Mouse (Mus musculus) ES-Bruce4 (cell line): ENCODE measurements around the gene Rufy2. TPM values are rescaled to one million over a fixed set of nuclear protein-coding genes. Genes with fewer than 3 reads are reported as not detected.
A peak's percentile ranks its signal among the peaks of the same experiment; 100 is the strongest.

ENCODE experiments used
- H3K27ac ChIP-seq: 2 replicates; pipeline ENCODE4 v1.5.1; 2012; ENCODE audit warnings: low read length, inconsistent platforms; ENCODE audit not compliant: insufficient read depth
- H3K27me3 ChIP-seq: 2 replicates; pipeline ENCODE4 v1.6.1; 2012; ENCODE audit warnings: mild to moderate bottlenecking, low read length, inconsistent platforms; ENCODE audit not compliant: control insufficient read depth, poor library complexity, insufficient read depth, severe bottlenecking
- H3K36me3 ChIP-seq: 2 replicates; pipeline ENCODE4 v1.6.1; 2012; ENCODE audit warnings: inconsistent platforms, mild to moderate bottlenecking, low read length, moderate library complexity; ENCODE audit not compliant: control insufficient read depth, poor library complexity, insufficient read depth, severe bottlenecking
- H3K4me1 ChIP-seq: one replicate; pipeline ENCODE4 v1.8.1; 2011; ENCODE audit warnings: low read length; ENCODE audit not compliant: control insufficient read depth, insufficient read depth
- H3K4me3 ChIP-seq: 2 replicates; pipeline ENCODE4 v1.5.1; 2011; ENCODE audit warnings: low read depth, mild to moderate bottlenecking, low read length
- H3K9ac ChIP-seq: 2 replicates; pipeline ENCODE4 v1.6.1; 2012; ENCODE audit warnings: low read depth, mild to moderate bottlenecking, inconsistent platforms; ENCODE audit not compliant: poor library complexity, severe bottlenecking
- H3K9me3 ChIP-seq: replicated peaks from 2 replicates; pipeline ENCODE4 v1.6.1; 2012; ENCODE audit warnings: mild to moderate bottlenecking, low read length, inconsistent platforms; ENCODE audit not compliant: control insufficient read depth, poor library complexity, insufficient read depth, severe bottlenecking
- CTCF ChIP-seq: IDR thresholded peaks from one replicate; pipeline ENCODE4 v1.8.1; 2011; ENCODE audit warnings: low read depth, low read length
- EP300 ChIP-seq: IDR thresholded peaks from 2 replicates; pipeline ENCODE4 v1.6.1; 2011; ENCODE audit warnings: low read depth, low read length; ENCODE audit not compliant: insufficient read depth
- POLR2A ChIP-seq: IDR thresholded peaks from one replicate; pipeline ENCODE4 v1.8.1; 2011; ENCODE audit warnings: low read length; ENCODE audit not compliant: insufficient read depth
- polyA plus RNA-seq: library from polyadenylated mRNA; stranded (reverse); fragments of >200 nt; gene quantifications from 2 replicates; pipeline ENCODE4 v1.2.4, GENCODE M21; 2011; ENCODE audit warnings: low read depth; ENCODE audit not compliant: missing spikeins, insufficient read depth, insufficient read length

Rufy2 gene
- polyA plus RNA-seq, 1 experiment = 32.0 TPM

DNA sequence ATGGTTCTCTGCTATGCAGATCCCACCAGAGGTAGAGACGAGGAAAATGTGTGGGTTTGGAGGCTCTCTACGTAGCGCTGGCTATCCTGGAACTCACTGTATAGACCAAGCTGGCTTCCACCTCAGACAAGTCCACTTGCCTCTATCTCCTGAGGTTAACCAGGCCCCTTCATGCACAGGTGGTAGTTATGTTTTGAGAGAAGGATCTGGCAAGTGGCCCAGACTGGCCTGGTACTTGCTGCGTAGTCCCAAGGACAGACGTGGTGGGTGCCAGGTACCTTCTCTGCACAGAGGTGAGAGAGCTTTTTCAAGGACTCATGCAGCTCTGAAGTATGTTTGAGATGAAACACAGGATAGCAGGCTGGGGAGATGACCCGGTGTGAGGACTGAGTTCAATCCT is 4.5 kb downstream of the Rufy2 start:
- H3K9ac ChIP-seq = no peak overlapping the region
- peaks cover 7% of the 10 kb centered on the region; the same call in 1 of the 2 replicates for H3K36me3 ChIP-seq
- no peak for TF ChIP-seq POLR2A
- no peak for TF ChIP-seq CTCF
- TF ChIP-seq EP300 = no peak
- no peak overlapping the region for H3K4me3 ChIP-seq
- no peaks in the 10 kb centered on the region for H3K9me3 ChIP-seq
- H3K27me3 ChIP-seq = no peaks in the 10 kb centered on the region
- no peak overlapping the region for H3K27ac ChIP-seq
- H3K4me1 ChIP-seq = no peaks in the 10 kb centered on the region

GRCm38 (mm10) chr10:62987341-62987740 is 7.3 kb downstream of the Rufy2 start:
- H3K4me1 ChIP-seq = no peaks in the 10 kb centered on the region
- TF ChIP-seq CTCF (peak; percentile 64), EP300 (no peak), POLR2A (no peak)
- H3K27me3 ChIP-seq = no peaks in the 10 kb centered on the region
- H3K4me3 ChIP-seq = no peak overlapping the region
- no peaks in the 10 kb centered on the region for H3K9me3 ChIP-seq
- H3K9ac ChIP-seq = no peak overlapping the region
- H3K36me3 ChIP-seq = peaks cover 16% of the 10 kb centered on the region
- H3K27ac ChIP-seq = no peak overlapping the region

GRCm38 (mm10) chr10:62990636-62991035 is 10.6 kb downstream of the Rufy2 start:
- Histone ChIP-seq H3K9ac (0 out of 2 replicates have a peak overlapping the region, but pooled peaks have one; percentile 25), H3K4me3 (0 out of 2 replicates have a peak overlapping the region, but pooled peaks have one; percentile 18), H3K9me3 (no peaks in the 10 kb centered on the region), H3K36me3 (peaks cover 15% of the 10 kb centered on the region), H3K27me3 (no peaks in the 10 kb centered on the region), H3K4me1 (no peaks in the 10 kb centered on the region), H3K27ac (no peak overlapping the region)
- TF ChIP-seq CTCF (no peak), POLR2A (no peak), EP300 (no peak)

GRCm38 (mm10) chr10:62993991-62994390 is 14.0 kb downstream of the Rufy2 start:
- no peak overlapping the region for H3K27ac ChIP-seq
- H3K4me1 ChIP-seq = no peaks in the 10 kb centered on the region
- no peak overlapping the region for H3K4me3 ChIP-seq
- H3K9ac ChIP-seq = no peak overlapping the region
- no peak for TF ChIP-seq CTCF
- no peak for TF ChIP-seq EP300
- no peak for TF ChIP-seq POLR2A
- no peaks in the 10 kb centered on the region for H3K9me3 ChIP-seq
- no peaks in the 10 kb centered on the region for H3K27me3 ChIP-seq
- H3K36me3 ChIP-seq = peaks cover 20% of the 10 kb centered on the region

DNA sequence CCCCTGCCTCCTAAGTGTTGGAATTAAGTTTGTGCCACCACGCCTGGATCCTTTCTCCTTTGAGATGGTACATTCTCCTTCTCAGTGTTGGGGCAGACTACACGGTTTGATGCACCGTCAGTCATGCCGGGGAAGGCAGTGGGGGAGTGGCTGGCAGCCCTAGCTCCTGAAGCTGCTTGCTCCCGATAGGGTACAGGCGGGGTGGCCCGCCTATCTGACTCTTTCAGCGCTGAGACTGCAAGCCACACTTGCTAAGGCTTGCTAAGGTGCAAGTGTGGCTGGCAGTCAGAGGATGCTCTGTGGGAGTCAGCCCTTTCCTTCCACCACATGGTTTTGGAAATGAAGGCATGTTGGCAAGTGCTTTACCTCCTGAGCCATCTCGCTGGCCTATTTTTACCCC is 20.6 kb downstream of the Rufy2 start:
- Histone ChIP-seq H3K36me3 (peaks cover 41% of the 10 kb centered on the region), H3K4me3 (no peak overlapping the region)
- TF ChIP-seq CTCF (no peak), POLR2A (no peak), EP300 (no peak)

DNA sequence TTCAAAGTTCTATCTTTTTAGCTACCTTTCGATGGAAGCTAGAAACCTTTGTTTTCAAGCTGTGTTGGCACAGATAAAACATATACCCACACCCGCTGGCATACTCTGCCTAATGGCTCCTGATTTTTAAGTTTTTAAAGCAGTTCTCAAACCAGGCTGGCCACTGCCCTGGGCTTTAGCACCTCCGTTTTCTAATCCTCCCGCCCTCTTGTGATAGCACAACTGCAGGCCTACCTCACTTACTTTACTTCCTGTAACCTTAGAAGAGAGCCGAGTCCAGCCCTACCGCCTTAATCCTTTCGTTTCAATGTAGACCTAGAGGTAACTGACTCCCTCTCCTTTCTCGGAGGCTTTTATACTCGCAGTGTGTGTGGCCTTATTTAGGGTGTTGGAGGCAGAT is 23.2 kb downstream of the Rufy2 start:
- TF ChIP-seq POLR2A (no peak), EP300 (no peak), CTCF (no peak)
- Histone ChIP-seq H3K9me3 (no peaks in the 10 kb centered on the region), H3K4me1 (no peaks in the 10 kb centered on the region), H3K9ac (no peak overlapping the region), H3K27me3 (no peaks in the 10 kb centered on the region), H3K36me3 (peaks cover 53% of the 10 kb centered on the region), H3K4me3 (no peak overlapping the region), H3K27ac (no peak overlapping the region)

More for the DNA sequence above, 20.6 kb downstream of the Rufy2 start:
- Histone ChIP-seq H3K9ac (no peak overlapping the region), H3K4me1 (no peaks in the 10 kb centered on the region), H3K27ac (no peak overlapping the region), H3K27me3 (no peaks in the 10 kb centered on the region), H3K9me3 (no peaks in the 10 kb centered on the region)
